Mouse (Mus musculus): ENCODE data around the gene Amdhd1. TPM values are rescaled to one million over a fixed set of nuclear protein-coding genes. Genes with fewer than 3 reads are reported as not detected.
A peak's percentile ranks its signal among the peaks of the same experiment; 100 is the strongest.

Gene Amdhd1
- polyA plus RNA-seq (2012; rRNA removed) (4.1 and 5.7 TPM in 2 replicates), polyA plus RNA-seq (2014; fragmentation: Nextera tagmentation; extraction: Ambion mirVana) (9.7 and 10.1 TPM in 2 replicates)

GRCm38 (mm10) chr10:93539775-93540430, at the start of gene Amdhd1:
TSS of gene Amdhd1 (minus strand) at chr10:93540033.
- 2% methylated on average over 35 of the region's 35 CpGs for WGBS (ENCODE audit: insufficient replicate concordance)
- Histone ChIP-seq H3K36me3 (replicated peaks; ENCODE audit: control insufficient read depth, insufficient read depth, low read depth) (no peaks in the 10 kb centered on the region), H3K27me3 (ENCODE audit: control insufficient read depth, insufficient read depth, low read length) (no peaks in the 10 kb centered on the region), H3K9ac (replicated peaks) (peak within 1 kb of the TSS; percentile 19), H3K27ac (no peak within 1 kb of the TSS), H3K4me3 (ENCODE audit: insufficient read depth in 1 of 2, low read depth in 2 of 2, low read length in 2 of 2) (peak within 1 kb of the TSS; percentile 41 to 53), H3K4me1 (replicated peaks; ENCODE audit: control insufficient read depth in 2 of 2, insufficient read depth in 2 of 2, low read length in 1 of 2) (peaks cover 0 to 12% of the 10 kb centered on the region in 2 experiments; a peak in 2 of 4 replicates), H3K9me3 (ENCODE audit: control insufficient read depth, low read length) (no peaks in the 10 kb centered on the region), H3K4me2 (ENCODE audit: low read depth) (peak within 1 kb of the TSS; percentile 65)
- DNase-seq (ENCODE audit: low read depth in 3 of 3, low spot score in 3 of 3) (peak; percentile 41 to 58 (median 45)), ATAC-seq (ENCODE audit: insufficient read depth) (peak; percentile 76)
- no peak for TF ChIP-seq EP300 (IDR thresholded peaks at IDR 0.05; ENCODE audit: low read depth)
- peak; percentile 85 for TF ChIP-seq CTCF (IDR thresholded peaks at IDR 0.05; ENCODE audit: low read depth)

GRCm38 (mm10) chr10:93589281-93589848, 49.5 kb upstream of the Amdhd1 start, which contains the start of gene Snrpf:
TSS of gene Snrpf (minus strand) at chr10:93589706.
- peak within 1 kb of the TSS; percentile 80 to 87 for H3K4me3 ChIP-seq (ENCODE audit: insufficient read depth in 1 of 2, low read depth in 2 of 2, low read length in 2 of 2)
- peak; percentile 86 for ATAC-seq (ENCODE audit: insufficient read depth)
- peak within 1 kb of the TSS; percentile 87 for H3K4me2 ChIP-seq (ENCODE audit: low read depth)
- no peak for TF ChIP-seq EP300 (IDR thresholded peaks at IDR 0.05; ENCODE audit: low read depth)
- no peak for TF ChIP-seq CTCF (IDR thresholded peaks at IDR 0.05; ENCODE audit: low read depth)
- H3K9me3 ChIP-seq (ENCODE audit: control insufficient read depth, low read length), result no peaks in the 10 kb centered on the region
- H3K36me3 ChIP-seq (replicated peaks; ENCODE audit: control insufficient read depth, insufficient read depth, low read depth), result peaks cover 10% of the 10 kb centered on the region
- no peak within 1 kb of the TSS; the same call in 1 of the 2 replicates for H3K27ac ChIP-seq
- no peaks in the 10 kb centered on the region for H3K27me3 ChIP-seq (ENCODE audit: control insufficient read depth, insufficient read depth, low read length)
- peak; percentile 90 to 93 (median 92) for DNase-seq (ENCODE audit: low read depth in 3 of 3, low spot score in 3 of 3)
- H3K4me1 ChIP-seq (replicated peaks; ENCODE audit: control insufficient read depth in 2 of 2, insufficient read depth in 2 of 2, low read length in 1 of 2), result peaks cover 7 to 19% of the 10 kb centered on the region in 2 experiments
- under 1% methylated on average over 56 of the region's 63 CpGs for WGBS (ENCODE audit: insufficient replicate concordance)
- peak within 1 kb of the TSS; percentile 78 for H3K9ac ChIP-seq (replicated peaks)

GRCm38 (mm10) chr10:93588796-93589195, 49.0 kb upstream of the Amdhd1 start:
- Histone ChIP-seq H3K36me3 (replicated peaks; ENCODE audit: control insufficient read depth, insufficient read depth, low read depth) (peaks cover 10% of the 10 kb centered on the region), H3K9me3 (ENCODE audit: control insufficient read depth, low read length) (no peaks in the 10 kb centered on the region), H3K27ac (no peak overlapping the region; the same call in 1 of the 2 replicates), H3K4me1 (replicated peaks; ENCODE audit: control insufficient read depth in 2 of 2, insufficient read depth in 2 of 2, low read length in 1 of 2) (peaks cover 7 to 16% of the 10 kb centered on the region in 2 experiments), H3K9ac (replicated peaks) (peak overlapping the region; percentile 78), H3K27me3 (ENCODE audit: control insufficient read depth, insufficient read depth, low read length) (no peaks in the 10 kb centered on the region), H3K4me3 (ENCODE audit: insufficient read depth in 1 of 2, low read depth in 2 of 2, low read length in 2 of 2) (peak overlapping the region; percentile 80 to 87), H3K4me2 (ENCODE audit: low read depth) (peak overlapping the region; percentile 87)
- no peak for DNase-seq (ENCODE audit: low read depth in 3 of 3, low spot score in 3 of 3)
- peak; percentile 32; the same call in 1 of the 2 replicates for ATAC-seq (ENCODE audit: insufficient read depth)
- under 1% methylated on average over 11 of the region's 11 CpGs for WGBS (ENCODE audit: insufficient replicate concordance)
- TF ChIP-seq CTCF (IDR thresholded peaks at IDR 0.05; ENCODE audit: low read depth) (no peak), EP300 (IDR thresholded peaks at IDR 0.05; ENCODE audit: low read depth) (no peak)

GRCm38 (mm10) chr10:93577271-93577886, 37.5 kb upstream of the Amdhd1 start:
- Histone ChIP-seq H3K36me3 (replicated peaks; ENCODE audit: control insufficient read depth, insufficient read depth, low read depth) (no peaks in the 10 kb centered on the region; the same call in 1 of the 2 replicates), H3K9me3 (ENCODE audit: control insufficient read depth, low read length) (no peaks in the 10 kb centered on the region), H3K27me3 (ENCODE audit: control insufficient read depth, insufficient read depth, low read length) (no peaks in the 10 kb centered on the region), H3K4me1 (replicated peaks; ENCODE audit: control insufficient read depth in 2 of 2, insufficient read depth in 2 of 2, low read length in 1 of 2) (no peaks in the 10 kb centered on the region), H3K4me3 (ENCODE audit: insufficient read depth in 1 of 2, low read depth in 2 of 2, low read length in 2 of 2) (no peak overlapping the region), H3K9ac (replicated peaks) (no peak overlapping the region), H3K4me2 (ENCODE audit: low read depth) (no peak overlapping the region), H3K27ac (no peak overlapping the region)
- DNase-seq (ENCODE audit: low read depth in 3 of 3, low spot score in 3 of 3) (peak; percentile 50 to 56 (median 56)), ATAC-seq (ENCODE audit: insufficient read depth) (no peak)
- peak; percentile 88 for TF ChIP-seq CTCF (IDR thresholded peaks at IDR 0.05; ENCODE audit: low read depth)
- TF ChIP-seq EP300 (IDR thresholded peaks at IDR 0.05; ENCODE audit: low read depth), result no peak
- 56% methylated on average over 13 of the region's 13 CpGs for WGBS (ENCODE audit: insufficient replicate concordance)

- H3K27me3 ChIP-seq (ENCODE audit: control insufficient read depth, insufficient read depth, low read length), result no peaks in the 10 kb centered on the region
- no peak for DNase-seq (ENCODE audit: low read depth in 3 of 3, low spot score in 3 of 3)
- no peaks in the 10 kb centered on the region for H3K36me3 ChIP-seq (replicated peaks; ENCODE audit: control insufficient read depth, insufficient read depth, low read depth)
- H3K4me1 ChIP-seq (replicated peaks; ENCODE audit: control insufficient read depth in 2 of 2, insufficient read depth in 2 of 2, low read length in 1 of 2), result no peaks in the 10 kb centered on the region
- H3K9ac ChIP-seq (replicated peaks), result no peak overlapping the region
- H3K27ac ChIP-seq, result no peak overlapping the region
- H3K4me3 ChIP-seq (ENCODE audit: insufficient read depth in 1 of 2, low read depth in 2 of 2, low read length in 2 of 2), result no peak overlapping the region
- no peak for ATAC-seq (ENCODE audit: insufficient read depth)
- H3K9me3 ChIP-seq (ENCODE audit: control insufficient read depth, low read length), result no peaks in the 10 kb centered on the region
- no peak overlapping the region for H3K4me2 ChIP-seq (ENCODE audit: low read depth)
- TF ChIP-seq CTCF (IDR thresholded peaks at IDR 0.05; ENCODE audit: low read depth), result no peak
- TF ChIP-seq EP300 (IDR thresholded peaks at IDR 0.05; ENCODE audit: low read depth), result no peak
- WGBS (ENCODE audit: insufficient replicate concordance), result 54% methylated on average over 8 of the region's 8 CpGs
Measured at GRCm38 (mm10) chr10:93575960-93576359, 36.1 kb upstream of the Amdhd1 start.

Measured in liver, embryonic 14.5 days (tissue).